Mouse (Mus musculus) myocyte (in vitro differentiated cells): Measurements from ENCODE around the gene E130116L18Rik. TPM values are rescaled to one million over a fixed set of nuclear protein-coding genes. Genes with fewer than 3 reads are reported as not detected.

Experiments used
- H3K27me3 ChIP-seq: one replicate; pipeline ENCODE4 v1.6.1; 2011; ENCODE audit not compliant: control insufficient read depth, insufficient read depth, insufficient read length
- H3K36me3 ChIP-seq: one replicate; pipeline ENCODE4 v1.6.1; 2011; ENCODE audit not compliant: control insufficient read depth, insufficient read depth
- H3K4me2 ChIP-seq: one replicate; pipeline ENCODE4 v1.6.1; 2011; ENCODE audit warnings: low read depth, control low read depth
- H3K4me3 ChIP-seq: one replicate; pipeline ENCODE4 v1.5.1; 2011; ENCODE audit warnings: mild to moderate bottlenecking, control low read depth, moderate library complexity
- H3K79me2 ChIP-seq: one replicate; pipeline ENCODE4 v1.6.1; 2011; ENCODE audit not compliant: control insufficient read depth, insufficient read depth
- H3ac ChIP-seq: one replicate; pipeline ENCODE4 v1.6.1; 2011; ENCODE audit not compliant: control insufficient read depth, insufficient read length
- CEBPB ChIP-seq: IDR thresholded peaks from 2 replicates; pipeline ENCODE4 v1.6.1; 2011; ENCODE audit warnings: mild to moderate bottlenecking, moderate library complexity; ENCODE audit not compliant: poor library complexity, insufficient read depth, severe bottlenecking
- E2F4 ChIP-seq: IDR thresholded peaks from one replicate; pipeline ENCODE4 v1.6.1; 2011; ENCODE audit warnings: mild to moderate bottlenecking, control low read depth, moderate library complexity; ENCODE audit not compliant: insufficient read depth
- MAX ChIP-seq: IDR thresholded peaks from one replicate; pipeline ENCODE4 v1.6.1; 2011; ENCODE audit warnings: low read depth, mild to moderate bottlenecking, control low read depth
- MYOD1 ChIP-seq, 3 experiments: IDR thresholded peaks; one replicate each; pipeline ENCODE4 v1.6.1; 2011; ENCODE audit warnings: control low read depth in 2 of 3, low read depth in 2 of 3, mild to moderate bottlenecking in 2 of 3, moderate library complexity in 1 of 3; ENCODE audit not compliant: insufficient read length in 2 of 3, control insufficient read depth in 1 of 3
- MYOG ChIP-seq, 3 experiments: IDR thresholded peaks; one replicate each; pipeline ENCODE4 v1.6.1; 2011; ENCODE audit warnings: control low read depth in 2 of 3, low read depth in 2 of 3, mild to moderate bottlenecking in 2 of 3; ENCODE audit not compliant: insufficient read length in 2 of 3, control insufficient read depth in 1 of 3, insufficient read depth in 1 of 3
- POLR2A ChIP-seq: IDR thresholded peaks from one replicate; pipeline ENCODE4 v1.6.1; 2011; ENCODE audit warnings: low read depth, mild to moderate bottlenecking, control low read depth, moderate library complexity; ENCODE audit not compliant: insufficient read length
- POLR2AphosphoS2 ChIP-seq: IDR thresholded peaks from one replicate; pipeline ENCODE4 v1.6.1; 2011; ENCODE audit warnings: low read depth, control low read depth; ENCODE audit not compliant: insufficient read length
- REST ChIP-seq: IDR thresholded peaks from one replicate; pipeline ENCODE4 v1.6.1; 2011; ENCODE audit warnings: mild to moderate bottlenecking, control low read depth, moderate library complexity; ENCODE audit not compliant: insufficient read depth, insufficient read length
- SRF ChIP-seq: IDR thresholded peaks from one replicate; pipeline ENCODE4 v1.6.1; 2011; ENCODE audit warnings: low read depth; ENCODE audit not compliant: control insufficient read depth, insufficient read length
- TCF12 ChIP-seq: IDR thresholded peaks from one replicate; pipeline ENCODE4 v1.6.1; 2011; ENCODE audit warnings: mild to moderate bottlenecking, control low read depth; ENCODE audit not compliant: poor library complexity, insufficient read depth, severe bottlenecking
- TCF3 ChIP-seq: IDR thresholded peaks from one replicate; pipeline ENCODE4 v1.6.1; 2011; ENCODE audit warnings: low read depth, control low read depth; ENCODE audit not compliant: insufficient read length
- USF1 ChIP-seq: IDR thresholded peaks from one replicate; pipeline ENCODE4 v1.6.1; 2011; ENCODE audit warnings: low read depth, mild to moderate bottlenecking, control low read depth, moderate library complexity
- polyA plus RNA-seq: library from polyadenylated mRNA; unstranded; fragments of >200 nt; fragmentation: generic; extraction: Trizol; gene quantifications from one replicate; pipeline ENCODE4 v1.2.1, GENCODE M21; 2012; ENCODE audit warnings: missing spikeins

Gene E130116L18Rik
- polyA plus RNA-seq, 1 experiment, result not detected

GRCm38 (mm10) chr5:25211872-25212271 lies 11.1 kb downstream of the E130116L18Rik start:
- H3K27me3 ChIP-seq, result no peaks in the 10 kb centered on the region
- H3K4me2 ChIP-seq, result no peak overlapping the region
- no peak overlapping the region for H3ac ChIP-seq
- no peaks in the 10 kb centered on the region for H3K79me2 ChIP-seq
- H3K4me3 ChIP-seq, result no peak overlapping the region
- TF ChIP-seq USF1 (no peak), CEBPB (no peak), POLR2AphosphoS2 (no peak), E2F4 (no peak), MYOD1 (IDR thresholded peaks at IDR 0.05; ENCODE audit: control insufficient read depth in 1 of 3, insufficient read length in 2 of 3, low read depth in 2 of 3) (no peak), POLR2A (no peak), TCF3 (no peak), TCF12 (no peak), SRF (no peak), REST (no peak), MYOG (IDR thresholded peaks at IDR 0.05; ENCODE audit: control insufficient read depth in 1 of 3, insufficient read depth in 1 of 3, insufficient read length in 2 of 3, low read depth in 2 of 3) (no peak), MAX (no peak)
- H3K36me3 ChIP-seq, result no peaks in the 10 kb centered on the region

- TF ChIP-seq MYOD1 (IDR thresholded peaks at IDR 0.05; ENCODE audit: control insufficient read depth in 1 of 3, insufficient read length in 2 of 3, low read depth in 2 of 3) (no peak), POLR2A (no peak), REST (no peak), MAX (no peak), E2F4 (no peak), POLR2AphosphoS2 (no peak), CEBPB (no peak), SRF (no peak), USF1 (no peak), TCF3 (no peak), MYOG (IDR thresholded peaks at IDR 0.05; ENCODE audit: control insufficient read depth in 1 of 3, insufficient read depth in 1 of 3, insufficient read length in 2 of 3, low read depth in 2 of 3) (no peak), TCF12 (no peak)
- no peak overlapping the region for H3K4me3 ChIP-seq
- no peak overlapping the region for H3ac ChIP-seq
- no peak overlapping the region for H3K4me2 ChIP-seq
- peaks cover 4% of the 10 kb centered on the region for H3K27me3 ChIP-seq
- no peaks in the 10 kb centered on the region for H3K79me2 ChIP-seq
- no peaks in the 10 kb centered on the region for H3K36me3 ChIP-seq
Observed at GRCm38 (mm10) chr5:25190521-25190920, 32.4 kb downstream of the E130116L18Rik start.

DNA sequence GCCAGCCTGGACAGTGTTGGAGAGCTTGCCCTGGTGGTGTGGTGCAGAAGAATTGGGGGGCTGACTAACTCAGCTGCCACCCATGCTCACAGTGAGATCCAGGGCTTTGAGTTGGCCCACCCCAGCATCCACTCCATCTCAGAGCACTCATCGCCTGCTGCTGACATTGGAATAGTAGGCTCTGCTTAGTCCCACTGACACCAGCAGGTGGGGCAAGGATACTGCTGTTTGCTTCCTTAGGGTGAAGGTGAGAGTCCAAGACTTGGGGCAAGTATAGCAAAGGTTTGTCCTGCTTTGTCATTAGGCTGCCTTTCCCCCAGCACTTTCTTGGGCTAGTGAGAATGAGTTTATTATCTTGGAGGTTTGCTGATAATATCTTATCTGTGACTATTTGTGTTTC lies 34.2 kb downstream of the E130116L18Rik start:
- no peak overlapping the region for H3ac ChIP-seq
- H3K79me2 ChIP-seq, result no peaks in the 10 kb centered on the region
- H3K36me3 ChIP-seq, result no peaks in the 10 kb centered on the region
- TF ChIP-seq TCF3, result no peak
- TF ChIP-seq REST, result no peak
- no peak for TF ChIP-seq MYOG (IDR thresholded peaks at IDR 0.05; ENCODE audit: control insufficient read depth in 1 of 3, insufficient read depth in 1 of 3, insufficient read length in 2 of 3, low read depth in 2 of 3)
- TF ChIP-seq SRF, result no peak
- TF ChIP-seq TCF12, result no peak
- TF ChIP-seq MAX, result no peak
- TF ChIP-seq E2F4, result no peak
- no peak for TF ChIP-seq POLR2AphosphoS2
- TF ChIP-seq CEBPB, result no peak
- no peak for TF ChIP-seq POLR2A
- no peak for TF ChIP-seq MYOD1 (IDR thresholded peaks at IDR 0.05; ENCODE audit: control insufficient read depth in 1 of 3, insufficient read length in 2 of 3, low read depth in 2 of 3)
- TF ChIP-seq USF1, result no peak
- H3K4me3 ChIP-seq, result no peak overlapping the region
- H3K4me2 ChIP-seq, result no peak overlapping the region
- no peaks in the 10 kb centered on the region for H3K27me3 ChIP-seq

GRCm38 (mm10) chr5:25187727-25188126 lies 35.2 kb downstream of the E130116L18Rik start:
- Histone ChIP-seq H3K27me3 (no peaks in the 10 kb centered on the region), H3ac (no peak overlapping the region), H3K4me2 (no peak overlapping the region), H3K79me2 (no peaks in the 10 kb centered on the region), H3K4me3 (no peak overlapping the region), H3K36me3 (no peaks in the 10 kb centered on the region)
- TF ChIP-seq MYOG (IDR thresholded peaks at IDR 0.05; ENCODE audit: control insufficient read depth in 1 of 3, insufficient read depth in 1 of 3, insufficient read length in 2 of 3, low read depth in 2 of 3) (no peak), CEBPB (peak; percentile 85)

GRCm38 (mm10) chr5:25184594-25184993 lies 38.4 kb downstream of the E130116L18Rik start:
- TF ChIP-seq TCF3 (no peak), USF1 (peak; percentile 60)
- Histone ChIP-seq H3ac (no peak overlapping the region), H3K36me3 (no peaks in the 10 kb centered on the region), H3K4me2 (no peak overlapping the region), H3K27me3 (no peaks in the 10 kb centered on the region), H3K4me3 (no peak overlapping the region), H3K79me2 (no peaks in the 10 kb centered on the region)

GRCm38 (mm10) chr5:25183595-25183994 lies 39.4 kb downstream of the E130116L18Rik start:
- TF ChIP-seq POLR2A (no peak), MYOD1 (IDR thresholded peaks at IDR 0.05; ENCODE audit: control insufficient read depth in 1 of 3, insufficient read length in 2 of 3, low read depth in 2 of 3) (peak in 2 of 3 experiments; percentile 79 to 85)

More at GRCm38 (mm10) chr5:25183595-25183994, 39.4 kb downstream of the E130116L18Rik start:
- H3K4me3 ChIP-seq, result no peak overlapping the region
- H3K27me3 ChIP-seq, result no peaks in the 10 kb centered on the region
- no peaks in the 10 kb centered on the region for H3K36me3 ChIP-seq
- no peak overlapping the region for H3K4me2 ChIP-seq
- no peak overlapping the region for H3ac ChIP-seq
- no peaks in the 10 kb centered on the region for H3K79me2 ChIP-seq
